Mouse (Mus musculus) neural tube, embryonic 15.5 days (tissue): ENCODE results near the gene Anks6. TPM values are rescaled to one million over a fixed set of nuclear protein-coding genes. Genes with fewer than 3 reads are reported as not detected.
"Not testable (repeated sequence)": the region's sequence is repeated elsewhere in the genome, so short reads cannot be mapped to it uniquely, and the experiment has no call there.

Experiments
- ATAC-seq: fragments of 200-750 bp; cut with Nextera tagmentation; 2 replicates; pipeline ENCODE4 v1.8.0; 2017; ENCODE audit warnings: mild to moderate bottlenecking, moderate TSS enrichment, moderate library complexity; ENCODE audit not compliant: low FRiP score
- H3K27ac ChIP-seq: fragments of 300-500 bp; sonication (generic); replicated peaks from 2 replicates; pipeline ENCODE4 v1.5.1; 2015; ENCODE audit warnings: mild to moderate bottlenecking, inconsistent platforms
- H3K27me3 ChIP-seq: fragments of 300-500 bp; sonication (generic); replicated peaks from 2 replicates; pipeline ENCODE4 v1.6.1; 2015; ENCODE audit warnings: inconsistent platforms
- H3K36me3 ChIP-seq: fragments of 300-500 bp; sonication (generic); 2 replicates; pipeline ENCODE4 v1.6.1; 2015; ENCODE audit warnings: inconsistent platforms
- H3K4me1 ChIP-seq: fragments of 300-500 bp; sonication (generic); 2 replicates; pipeline ENCODE4 v1.6.1; 2015; ENCODE audit warnings: inconsistent platforms
- H3K4me2 ChIP-seq: fragments of 300-500 bp; sonication (generic); 2 replicates; pipeline ENCODE4 v1.6.1; 2015; ENCODE audit warnings: inconsistent platforms, mild to moderate bottlenecking, moderate library complexity
- H3K4me3 ChIP-seq: fragments of 300-500 bp; sonication (generic); replicated peaks from 2 replicates; pipeline ENCODE4 v1.5.1; 2015; ENCODE audit warnings: mild to moderate bottlenecking, inconsistent platforms
- H3K9ac ChIP-seq: fragments of 300-500 bp; sonication (generic); replicated peaks from 2 replicates; pipeline ENCODE4 v1.6.1; 2015; ENCODE audit warnings: mild to moderate bottlenecking, inconsistent platforms
- H3K9me3 ChIP-seq: fragments of 300-500 bp; sonication (generic); replicated peaks from 2 replicates; pipeline ENCODE4 v1.6.1; 2016; ENCODE audit warnings: inconsistent platforms
- WGBS: fragments of 180-500 bp; shearing (Covaris S2); methylation state at CpG from one replicate; pipeline ENCODE4 v1.1.7; 2015; ENCODE audit warnings: mixed read lengths; 5-methylcytosine and 5-hydroxymethylcytosine counted together
- polyA plus RNA-seq: library from polyadenylated mRNA; unstranded; fragments of >200 nt; fragmentation: Nextera tagmentation; extraction: Ambion mirVana; gene quantifications from 2 replicates; pipeline ENCODE4 v1.2.1, GENCODE M21; 2015

Anks6 gene
- polyA plus RNA-seq, 1 experiment from 2014 or later, result 4.4 TPM

- Histone ChIP-seq H3K4me1 (peaks cover 15% of the 10 kb centered on the region), H3K9ac (no peak overlapping the region), H3K4me2 (no peak overlapping the region), H3K4me3 (no peak overlapping the region), H3K36me3 (no peaks in the 10 kb centered on the region), H3K27ac (no peak overlapping the region), H3K27me3 (0 out of 2 replicates have a peak, but pooled peaks cover 3% of the 10 kb centered on the region), H3K9me3 (no peaks in the 10 kb centered on the region)
- ATAC-seq, result no peak
- WGBS, result 19% methylated on average over 1 of the region's 1 CpGs
Measured at GRCm38 (mm10) chr4:47060900-47061299, 3.7 kb upstream of the Anks6 start.

- Histone ChIP-seq H3K4me1 (peaks cover 20% of the 10 kb centered on the region), H3K4me2 (peak overlapping the region; percentile 73), H3K27me3 (0 out of 2 replicates have a peak, but pooled peaks cover 3% of the 10 kb centered on the region), H3K4me3 (peak overlapping the region; percentile 65), H3K9ac (peak overlapping the region; percentile 72), H3K9me3 (no peaks in the 10 kb centered on the region), H3K36me3 (no peaks in the 10 kb centered on the region), H3K27ac (peak overlapping the region; percentile 72)
- WGBS, result 36% methylated on average over 25 of the region's 25 CpGs
- ATAC-seq, result peak; percentile 13; the same call in 1 of the 2 replicates
Measured at GRCm38 (mm10) chr4:47057510-47058325, 491 bp upstream of the Anks6 start.

- ATAC-seq, result no peak
Measured at GRCm38 (mm10) chr4:47055570-47056080, 1.6 kb downstream of the Anks6 start.

GRCm38 (mm10) chr4:47055170-47055569 is 2.1 kb downstream of the Anks6 start:
- not testable (repeated sequence) for H3K4me2 ChIP-seq, ATAC-seq

More at GRCm38 (mm10) chr4:47055570-47056080, 1.6 kb downstream of the Anks6 start:
- no peak overlapping the region; the same call in 1 of the 2 replicates for H3K9ac ChIP-seq
- H3K9me3 ChIP-seq, result no peaks in the 10 kb centered on the region
- WGBS, result 98% methylated on average over 6 of the region's 6 CpGs
- 0 out of 2 replicates have a peak, but pooled peaks cover 3% of the 10 kb centered on the region for H3K27me3 ChIP-seq
- H3K27ac ChIP-seq, result no peak overlapping the region
- H3K36me3 ChIP-seq, result no peaks in the 10 kb centered on the region
- H3K4me3 ChIP-seq, result peak overlapping the region; percentile 65; the same call in 1 of the 2 replicates
- H3K4me2 ChIP-seq, result peak overlapping the region; percentile 73
- peaks cover 41% of the 10 kb centered on the region for H3K4me1 ChIP-seq

GRCm38 (mm10) chr4:47051905-47052304 is 5.3 kb downstream of the Anks6 start:
- ATAC-seq, result no peak
- 59% methylated on average over 9 of the region's 9 CpGs for WGBS
- Histone ChIP-seq H3K36me3 (no peaks in the 10 kb centered on the region), H3K4me1 (peaks cover 37% of the 10 kb centered on the region), H3K27me3 (no peaks in the 10 kb centered on the region), H3K9me3 (no peaks in the 10 kb centered on the region), H3K4me3 (no peak overlapping the region), H3K9ac (no peak overlapping the region), H3K27ac (no peak overlapping the region), H3K4me2 (no peak overlapping the region)

More at GRCm38 (mm10) chr4:47055170-47055569, 2.1 kb downstream of the Anks6 start:
- H3K9me3 ChIP-seq, H3K9ac ChIP-seq, H3K36me3 ChIP-seq, H3K27me3 ChIP-seq, H3K27ac ChIP-seq, H3K4me3 ChIP-seq: not testable (repeated sequence)
- peaks cover 44% of the 10 kb centered on the region for H3K4me1 ChIP-seq
- 94% methylated on average over 9 of the region's 9 CpGs for WGBS

GRCm38 (mm10) chr4:47050642-47051381 is 6.4 kb downstream of the Anks6 start:
- H3K9me3 ChIP-seq, result no peaks in the 10 kb centered on the region
- no peak for ATAC-seq
- 35% methylated on average over 10 of the region's 10 CpGs for WGBS
- H3K4me1 ChIP-seq, result peaks cover 29% of the 10 kb centered on the region
- 0 out of 2 replicates have a peak overlapping the region, but pooled peaks have one; percentile 6 for H3K9ac ChIP-seq
- no peaks in the 10 kb centered on the region for H3K27me3 ChIP-seq
- no peaks in the 10 kb centered on the region for H3K36me3 ChIP-seq
- no peak overlapping the region for H3K27ac ChIP-seq
- no peak overlapping the region for H3K4me3 ChIP-seq
- H3K4me2 ChIP-seq, result no peak overlapping the region

GRCm38 (mm10) chr4:47050167-47050566 is 7.1 kb downstream of the Anks6 start:
- 0% methylated on average over 1 of the region's 1 CpGs for WGBS
- Histone ChIP-seq H3K4me3 (no peak overlapping the region), H3K27me3 (no peaks in the 10 kb centered on the region), H3K36me3 (no peaks in the 10 kb centered on the region), H3K4me2 (no peak overlapping the region), H3K9ac (0 out of 2 replicates have a peak overlapping the region, but pooled peaks have one; percentile 6), H3K4me1 (peaks cover 24% of the 10 kb centered on the region), H3K9me3 (no peaks in the 10 kb centered on the region), H3K27ac (no peak overlapping the region)
- ATAC-seq, result peak; percentile 42

GRCm38 (mm10) chr4:47049216-47049615 is 8.0 kb downstream of the Anks6 start:
- Histone ChIP-seq H3K4me3 (no peak overlapping the region), H3K4me2 (no peak overlapping the region), H3K9ac (no peak overlapping the region), H3K27me3 (no peaks in the 10 kb centered on the region), H3K36me3 (peaks cover 4% of the 10 kb centered on the region; the same call in 1 of the 2 replicates), H3K27ac (no peak overlapping the region), H3K9me3 (no peaks in the 10 kb centered on the region), H3K4me1 (peaks cover 24% of the 10 kb centered on the region)
- 83% methylated on average over 16 of the region's 16 CpGs for WGBS
- no peak for ATAC-seq

- no peak overlapping the region for H3K4me3 ChIP-seq
- no peaks in the 10 kb centered on the region for H3K9me3 ChIP-seq
- H3K36me3 ChIP-seq, result peaks cover 4% of the 10 kb centered on the region; the same call in 1 of the 2 replicates
- H3K4me2 ChIP-seq, result no peak overlapping the region
- H3K9ac ChIP-seq, result no peak overlapping the region
- no peaks in the 10 kb centered on the region for H3K27me3 ChIP-seq
- no peak overlapping the region for H3K27ac ChIP-seq
- ATAC-seq, result no peak
- WGBS, result 85% methylated on average over 4 of the region's 4 CpGs
- peaks cover 24% of the 10 kb centered on the region for H3K4me1 ChIP-seq
Measured at GRCm38 (mm10) chr4:47047765-47048164, 9.5 kb downstream of the Anks6 start.

- Histone ChIP-seq H3K9me3 (no peaks in the 10 kb centered on the region), H3K27ac (no peak overlapping the region), H3K4me2 (no peak overlapping the region), H3K4me1 (peaks cover 17% of the 10 kb centered on the region), H3K9ac (no peak overlapping the region), H3K4me3 (no peak overlapping the region), H3K36me3 (peaks cover 7% of the 10 kb centered on the region), H3K27me3 (no peaks in the 10 kb centered on the region)
- 84% methylated on average over 6 of the region's 6 CpGs for WGBS
- ATAC-seq, result no peak
Measured at GRCm38 (mm10) chr4:47046974-47047373, 10.3 kb downstream of the Anks6 start.

GRCm38 (mm10) chr4:47043866-47044265 is 13.4 kb downstream of the Anks6 start:
- Histone ChIP-seq H3K4me2 (no peak overlapping the region), H3K36me3 (peaks cover 26% of the 10 kb centered on the region), H3K9ac (no peak overlapping the region), H3K4me3 (no peak overlapping the region), H3K27me3 (no peaks in the 10 kb centered on the region), H3K9me3 (no peaks in the 10 kb centered on the region), H3K27ac (no peak overlapping the region), H3K4me1 (no peaks in the 10 kb centered on the region)
- ATAC-seq, result no peak
- 86% methylated on average over 9 of the region's 9 CpGs for WGBS
